Mouse (Mus musculus) left cerebral cortex, postnatal 4 days (tissue): Measurements from ENCODE around the gene Ccdc24. TPM values are rescaled to one million over a fixed set of nuclear protein-coding genes. Genes with fewer than 3 reads are reported as not detected.

Experiments
- DNase-seq: peaks from one replicate; pipeline ENCODE4 v3.0.0-alpha.2; 2022
- intact Hi-C: fragments of 180-260 bp; cut with DNase I; formaldehyde crosslinking; loops from one replicate; pipeline ENCODE4 v1.15.1; 2025
- total RNA-seq, 2 experiments: library from RNA; stranded (reverse); gene quantifications; 2 replicates each; pipeline ENCODE4 v1.2.3; 2021

Gene Ccdc24
- total RNA-seq, 2 experiments from 2014 or later: 6.0 to 8.2 TPM

GRCm38 (mm10) chr4:117860570-117860969 is 11.8 kb downstream of the Ccdc24 start:
- DNase-seq: no peak

GRCm38 (mm10) chr4:117858794-117859193 is 13.6 kb downstream of the Ccdc24 start:
- intact Hi-C loops: no loop called here
- peak; percentile 86 for DNase-seq

More at GRCm38 (mm10) chr4:117860570-117860969, 11.8 kb downstream of the Ccdc24 start:
- intact Hi-C loops: no loop called here

GRCm38 (mm10) chr4:117855146-117855545 is 17.2 kb downstream of the Ccdc24 start:
- intact Hi-C loops: no loop called here
- DNase-seq: peak; percentile 63

- DNase-seq: no peak
- intact Hi-C loops: no loop called here
Observed at GRCm38 (mm10) chr4:117852152-117852868, 20.0 kb downstream of the Ccdc24 start.

- intact Hi-C loops: no loop called here
- DNase-seq: no peak
Observed at GRCm38 (mm10) chr4:117850871-117851270, 21.5 kb downstream of the Ccdc24 start.

- DNase-seq: peak; percentile 59
- intact Hi-C loops: no loop called here
Observed at GRCm38 (mm10) chr4:117850176-117850575, 22.2 kb downstream of the Ccdc24 start.

- DNase-seq: peak; percentile 33
- intact Hi-C loops: no loop called here
Observed at GRCm38 (mm10) chr4:117849506-117849905, 22.9 kb downstream of the Ccdc24 start.

- intact Hi-C loops: no loop called here
- DNase-seq: peak; percentile 47
Observed at GRCm38 (mm10) chr4:117849063-117849462, 23.3 kb downstream of the Ccdc24 start.

GRCm38 (mm10) chr4:117847011-117847410 is 25.3 kb downstream of the Ccdc24 start:
- intact Hi-C loops: no loop called here
- DNase-seq: peak; percentile 86

- intact Hi-C loops: no loop called here
- no peak for DNase-seq
Observed at GRCm38 (mm10) chr4:117846261-117846660, 26.1 kb downstream of the Ccdc24 start.

GRCm38 (mm10) chr4:117845316-117845715 is 27.0 kb downstream of the Ccdc24 start:
- peak; percentile 75 for DNase-seq
- intact Hi-C loops: no loop called here

GRCm38 (mm10) chr4:117844467-117844866 is 27.9 kb downstream of the Ccdc24 start:
- no peak for DNase-seq
- intact Hi-C loops: no loop called here

- intact Hi-C loops: no loop called here
- DNase-seq: peak; percentile 28
Observed at GRCm38 (mm10) chr4:117843101-117843500, 29.3 kb downstream of the Ccdc24 start.

- intact Hi-C loops: no loop called here
- DNase-seq: no peak
Observed at GRCm38 (mm10) chr4:117841566-117841965, 30.8 kb downstream of the Ccdc24 start.

GRCm38 (mm10) chr4:117840821-117841220 is 31.5 kb downstream of the Ccdc24 start:
- DNase-seq: no peak

GRCm38 (mm10) chr4:117839366-117839765 is 33.0 kb downstream of the Ccdc24 start:
- DNase-seq: no peak
- intact Hi-C loops: no loop called here

More at GRCm38 (mm10) chr4:117840821-117841220, 31.5 kb downstream of the Ccdc24 start:
- intact Hi-C loops: no loop called here

- no peak for DNase-seq
- intact Hi-C loops: no loop called here
Observed at GRCm38 (mm10) chr4:117837271-117837670, 35.1 kb downstream of the Ccdc24 start.

GRCm38 (mm10) chr4:117836204-117836767 is 36.1 kb downstream of the Ccdc24 start:
- peak; percentile 87 for DNase-seq
- intact Hi-C loops: no loop called here

- peak; percentile 22 for DNase-seq
- intact Hi-C loops: no loop called here
Observed at GRCm38 (mm10) chr4:117835531-117836111, 36.7 kb downstream of the Ccdc24 start.

GRCm38 (mm10) chr4:117834845-117835530 is 37.4 kb downstream of the Ccdc24 start:
- peak; percentile 76 for DNase-seq
- intact Hi-C loops: loop anchor here (5.0 kb wide), 1 partner anchor 32 kb away; no protein-coding TSS in a partner anchor

- DNase-seq: no peak
- intact Hi-C loops: loop anchor here (5.0 kb wide), 1 partner anchor 33 kb away; no protein-coding TSS in a partner anchor
Observed at GRCm38 (mm10) chr4:117834457-117834844, 37.9 kb downstream of the Ccdc24 start, which contains the start of gene Slc6a9. Slc6a9 (plus strand) TSS chr4:117834506.
